Mouse (Mus musculus) MEL (cell line): Measurements from ENCODE around the gene Tead4. TPM values are rescaled to one million over a fixed set of nuclear protein-coding genes. Genes with fewer than 3 reads are reported as not detected.

Source experiments
- DNase-seq: peaks from one replicate; pipeline ENCODE4 v3.0.0; 2011; ENCODE audit warnings: low read depth, low spot score
- H3K27ac ChIP-seq: 2 replicates; pipeline ENCODE4 v1.5.1; 2012; ENCODE audit warnings: low read depth, mild to moderate bottlenecking, control low read depth, low read length, moderate library complexity; ENCODE audit not compliant: control insufficient read depth
- H3K27me3 ChIP-seq, 2 experiments: fragments of 150-350 bp in 1 of 2; sonication (generic) in 1 of 2; 2 replicates each; pipeline ENCODE4 v1.6.1; 2012; ENCODE audit warnings: low read length in 2 of 2, mild to moderate bottlenecking in 2 of 2, improper control_type of control experiment in 1 of 2, moderate library complexity in 1 of 2; ENCODE audit not compliant: insufficient read depth in 2 of 2, control insufficient read depth in 1 of 2
- H3K36me3 ChIP-seq, 2 experiments: 2 replicates each; pipeline ENCODE4 v1.6.1; 2012 to 2014; ENCODE audit warnings: low read length in 2 of 2, improper control_type of control experiment in 1 of 2, inconsistent platforms in 1 of 2, mild to moderate bottlenecking in 1 of 2; ENCODE audit not compliant: insufficient read depth in 2 of 2, control insufficient read depth in 1 of 2
- H3K4me1 ChIP-seq, 2 experiments: fragments of 150-350 bp in 1 of 2; sonication (generic) in 1 of 2; 2 replicates each; pipeline ENCODE4 v1.6.1; 2012; ENCODE audit warnings: low read length in 2 of 2, improper control_type of control experiment in 1 of 2, mild to moderate bottlenecking in 1 of 2; ENCODE audit not compliant: insufficient read depth in 2 of 2, control insufficient read depth in 1 of 2
- H3K4me3 ChIP-seq, 2 experiments: fragments of 150-350 bp in 1 of 2; sonication (generic) in 1 of 2; 2 replicates each; pipeline ENCODE4 v1.5.1; 2012; ENCODE audit warnings: low read depth in 2 of 2, low read length in 2 of 2, mild to moderate bottlenecking in 2 of 2, moderate library complexity in 2 of 2, control low read depth in 1 of 2, improper control_type of control experiment in 1 of 2; ENCODE audit not compliant: control insufficient read depth in 1 of 2, insufficient read depth in 1 of 2
- H3K79me2 ChIP-seq: 2 replicates; pipeline ENCODE4 v1.6.1; 2012; ENCODE audit warnings: mild to moderate bottlenecking, low read length, moderate library complexity; ENCODE audit not compliant: control insufficient read depth, poor library complexity, insufficient read depth
- H3K9ac ChIP-seq: 2 replicates; pipeline ENCODE4 v1.6.1; 2012; ENCODE audit warnings: low read depth, mild to moderate bottlenecking, control low read depth, low read length, moderate library complexity; ENCODE audit not compliant: control insufficient read depth, poor library complexity, severe bottlenecking
- H3K9me3 ChIP-seq: fragments of 150-350 bp; sonication (generic); replicated peaks from 2 replicates; pipeline ENCODE4 v1.6.1; 2012; ENCODE audit warnings: mild to moderate bottlenecking, low read length, improper control_type of control experiment, moderate library complexity; ENCODE audit not compliant: insufficient read depth
- CHD1 ChIP-seq: IDR thresholded peaks from 2 replicates; pipeline ENCODE4 v1.6.1; 2012; ENCODE audit warnings: low read depth, mild to moderate bottlenecking, inconsistent platforms, low read length, improper control_type of control experiment
- CHD2 ChIP-seq: IDR thresholded peaks from 2 replicates; pipeline ENCODE4 v1.6.1; 2011; ENCODE audit warnings: low read length, improper control_type of control experiment
- E2F4 ChIP-seq: IDR thresholded peaks from 2 replicates; pipeline ENCODE4 v1.6.1; 2011; ENCODE audit warnings: low read depth, low read length, improper control_type of control experiment, borderline replicate concordance
- GATA1 ChIP-seq: IDR thresholded peaks from 2 replicates; pipeline ENCODE4 v1.6.1; 2011; ENCODE audit warnings: low read depth, low read length, improper control_type of control experiment
- JUND ChIP-seq: IDR thresholded peaks from 2 replicates; pipeline ENCODE4 v1.6.1; 2011; ENCODE audit warnings: low read depth, mild to moderate bottlenecking, improper control_type of control experiment, low read length
- KAT2A ChIP-seq: conservative IDR thresholded peaks from 2 replicates; pipeline ENCODE4 v1.6.1; 2012; ENCODE audit warnings: low read depth, low read length, improper control_type of control experiment, inconsistent platforms
- MAZ ChIP-seq: IDR thresholded peaks from 2 replicates; pipeline ENCODE4 v1.6.1; 2012; ENCODE audit warnings: low read depth, mild to moderate bottlenecking, inconsistent platforms, low read length, improper control_type of control experiment
- MYB ChIP-seq: IDR thresholded peaks from 2 replicates; pipeline ENCODE4 v1.6.1; 2011; ENCODE audit warnings: mild to moderate bottlenecking, low read depth, low read length, improper control_type of control experiment
- MYC ChIP-seq: IDR thresholded peaks from 2 replicates; pipeline ENCODE4 v1.6.1; 2011; ENCODE audit warnings: low read depth, mild to moderate bottlenecking, low read length, improper control_type of control experiment, moderate library complexity
- NELFE ChIP-seq: IDR thresholded peaks from 2 replicates; pipeline ENCODE4 v1.6.1; 2011; ENCODE audit warnings: low read depth, low read length, improper control_type of control experiment
- NRF1 ChIP-seq: IDR thresholded peaks from 2 replicates; pipeline ENCODE4 v1.6.1; 2014; ENCODE audit warnings: low read depth, mild to moderate bottlenecking, inconsistent platforms, low read length, improper control_type of control experiment, moderate library complexity; ENCODE audit not compliant: poor library complexity, insufficient read depth, severe bottlenecking
- POLR2AphosphoS2 ChIP-seq: IDR thresholded peaks from 2 replicates; pipeline ENCODE4 v1.6.1; 2011; ENCODE audit warnings: low read length, improper control_type of control experiment
- POLR2AphosphoS5 ChIP-seq: IDR thresholded peaks from 2 replicates; pipeline ENCODE4 v1.6.1; 2012; ENCODE audit warnings: low read depth, borderline replicate concordance, mild to moderate bottlenecking, inconsistent platforms, low read length, moderate library complexity, mixed read lengths
- SMC3 ChIP-seq: IDR thresholded peaks from 2 replicates; pipeline ENCODE4 v1.6.1; 2011; ENCODE audit warnings: low read depth, low read length, improper control_type of control experiment
- TAL1 ChIP-seq: IDR thresholded peaks from 2 replicates; pipeline ENCODE4 v1.6.1; 2012; ENCODE audit warnings: mild to moderate bottlenecking, inconsistent platforms, low read length, moderate library complexity, mixed read lengths
- TCF12 ChIP-seq: IDR thresholded peaks from 2 replicates; pipeline ENCODE4 v1.6.1; 2014; ENCODE audit warnings: low read depth, mild to moderate bottlenecking, inconsistent platforms, low read length, improper control_type of control experiment, moderate library complexity
- USF1 ChIP-seq: IDR thresholded peaks from 2 replicates; pipeline ENCODE4 v1.6.1; 2014; ENCODE audit warnings: low read depth, mild to moderate bottlenecking, inconsistent platforms, low read length, improper control_type of control experiment, moderate library complexity
- USF2 ChIP-seq, 2 experiments: IDR thresholded peaks; 2 replicates each; pipeline ENCODE4 v1.6.1; 2011 to 2012; ENCODE audit warnings: improper control_type of control experiment in 2 of 2, low read length in 2 of 2, borderline replicate concordance in 1 of 2, inconsistent platforms in 1 of 2, low read depth in 1 of 2, mild to moderate bottlenecking in 1 of 2; ENCODE audit not compliant: insufficient read depth in 1 of 2
- ZNF384 ChIP-seq: IDR thresholded peaks from 2 replicates; pipeline ENCODE4 v1.6.1; 2012; ENCODE audit warnings: low read depth, mild to moderate bottlenecking, inconsistent platforms, low read length, improper control_type of control experiment
- polyA plus RNA-seq, 2 experiments: library from polyadenylated mRNA; stranded (reverse) in 1 of 2; unstranded in 1 of 2; fragments of >175 nt in 1 of 2; fragments of >200 nt in 1 of 2; gene quantifications; 2 replicates each; pipeline versions ENCODE4 v1.2.1 to v1.2.4; 2012; ENCODE audit warnings: low replicate concordance in 2 of 2, low read depth in 1 of 2; ENCODE audit not compliant: insufficient read length in 2 of 2, insufficient read depth in 1 of 2, missing spikeins in 1 of 2
- total RNA-seq: library from RNA; depleted of rRNA; stranded (reverse); fragments of 300-350 nt; gene quantifications from 2 replicates; pipeline ENCODE4 v1.2.3, GENCODE M21; 2012

The Tead4 gene
- total and polyA plus RNA-seq, 3 experiments, result not detected

DNA sequence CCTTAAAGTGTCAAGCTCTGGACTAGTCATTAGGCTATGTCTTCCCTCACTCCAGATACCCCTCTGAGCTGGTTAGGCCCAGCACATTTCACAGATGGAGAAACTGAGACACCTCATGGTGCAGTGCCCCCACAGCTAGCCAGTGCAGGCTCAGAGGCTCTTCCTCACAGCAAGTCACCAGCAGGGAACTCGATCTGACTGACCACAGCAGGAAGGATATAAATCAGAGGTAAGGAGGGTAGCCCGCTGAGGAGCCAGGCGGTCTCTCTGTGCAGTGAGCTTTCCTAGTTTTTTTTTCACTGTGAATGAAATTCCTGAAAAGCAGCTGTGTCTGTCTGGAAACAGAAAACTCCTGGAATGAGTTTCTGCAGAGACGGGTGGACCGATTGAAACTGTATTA is 21.0 kb downstream of the Tead4 start:
- Histone ChIP-seq H3K27ac (no peak overlapping the region), H3K9me3 (no peaks in the 10 kb centered on the region), H3K4me3 (no peak overlapping the region), H3K36me3 (no peaks in the 10 kb centered on the region), H3K79me2 (no peaks in the 10 kb centered on the region), H3K4me1 (no peaks in the 10 kb centered on the region), H3K27me3 (no peaks in the 10 kb centered on the region), H3K9ac (no peak overlapping the region)
- no peak for DNase-seq
- TF ChIP-seq USF2 (IDR thresholded peaks at IDR 0.05; ENCODE audit: borderline replicate concordance in 1 of 2, insufficient read depth in 1 of 2, low read depth in 1 of 2, low read length in 2 of 2), result no peak
- no peak for TF ChIP-seq USF1
- no peak for TF ChIP-seq MAZ
- TF ChIP-seq NELFE, result no peak
- TF ChIP-seq TAL1, result no peak
- TF ChIP-seq E2F4, result no peak
- TF ChIP-seq POLR2AphosphoS2, result no peak
- no peak for TF ChIP-seq KAT2A
- TF ChIP-seq POLR2AphosphoS5, result no peak
- no peak for TF ChIP-seq MYB
- TF ChIP-seq CHD2, result no peak
- no peak for TF ChIP-seq GATA1
- TF ChIP-seq ZNF384, result no peak
- no peak for TF ChIP-seq JUND
- TF ChIP-seq CHD1, result no peak
- no peak for TF ChIP-seq SMC3
- no peak for TF ChIP-seq TCF12
- TF ChIP-seq NRF1, result no peak
- TF ChIP-seq MYC, result no peak
- TF ChIP-seq, all 39 proteins: peak for 0

DNA sequence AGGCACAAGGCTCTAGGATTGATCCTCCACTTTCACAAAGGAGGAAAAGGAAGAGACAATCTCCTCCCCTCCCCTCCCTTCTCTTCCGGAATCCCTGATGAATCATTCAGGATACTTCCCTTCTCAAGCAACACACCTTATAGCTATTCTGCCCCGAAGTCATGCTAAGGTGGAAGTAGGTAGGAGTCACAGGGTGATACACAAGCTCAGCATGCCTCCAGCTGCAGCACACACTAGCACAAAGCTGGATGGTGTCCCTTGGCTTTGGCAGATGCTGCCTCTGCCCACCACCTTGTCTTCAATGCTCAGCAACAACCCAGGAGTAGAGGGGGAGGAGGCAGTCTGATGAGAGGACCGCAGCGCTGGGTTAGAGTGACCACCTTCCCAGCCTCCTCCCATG is 21.5 kb downstream of the Tead4 start:
- no peaks in the 10 kb centered on the region for H3K9me3 ChIP-seq
- H3K27ac ChIP-seq, result no peak overlapping the region
- no peak overlapping the region for H3K9ac ChIP-seq
- no peaks in the 10 kb centered on the region for H3K27me3 ChIP-seq
- no peaks in the 10 kb centered on the region for H3K79me2 ChIP-seq
- H3K4me3 ChIP-seq, result no peak overlapping the region
- TF ChIP-seq CHD2, result no peak
- TF ChIP-seq, all 39 proteins: peak for 0
- Histone ChIP-seq H3K4me1 (no peaks in the 10 kb centered on the region), H3K36me3 (no peaks in the 10 kb centered on the region)
- no peak for DNase-seq
